Mouse (Mus musculus) CH12.LX (cell line): ENCODE data around the gene Pak1. TPM values are rescaled to one million over a fixed set of nuclear protein-coding genes. Genes with fewer than 3 reads are reported as not detected.

Experiments
- DNase-seq: peaks from one replicate; pipeline ENCODE4 v3.0.0-alpha.2; 2013; ENCODE audit errors: extremely low read depth
- H3K27ac ChIP-seq: 2 replicates; pipeline ENCODE4 v1.5.1; 2012; ENCODE audit warnings: low read depth, mild to moderate bottlenecking, control low read depth, moderate library complexity; ENCODE audit not compliant: insufficient read depth
- H3K27me3 ChIP-seq: replicated peaks from 2 replicates; pipeline ENCODE3; 2012; ENCODE audit warnings: inconsistent platforms
- H3K36me3 ChIP-seq, 2 experiments: replicated peaks in 1 of 2; 2 replicates each; pipeline versions ENCODE3 to v1.6.1; 2012; ENCODE audit warnings: inconsistent platforms in 1 of 2, low read length in 1 of 2, mild to moderate bottlenecking in 1 of 2, mixed read lengths in 1 of 2, moderate library complexity in 1 of 2; ENCODE audit not compliant: control insufficient read depth in 1 of 2, insufficient read depth in 1 of 2
- H3K4me1 ChIP-seq, 2 experiments: 2 replicates each; pipeline ENCODE4 v1.6.1; 2012; ENCODE audit warnings: inconsistent platforms in 1 of 2, moderate library complexity in 1 of 2; ENCODE audit not compliant: insufficient read depth in 2 of 2, control insufficient read depth in 1 of 2
- H3K4me2 ChIP-seq: 2 replicates; pipeline ENCODE4 v1.6.1; 2012; ENCODE audit warnings: low read depth, mild to moderate bottlenecking, control low read depth; ENCODE audit not compliant: poor library complexity, insufficient read depth, severe bottlenecking
- H3K4me3 ChIP-seq, 3 experiments: fragments of 150-350 bp in 1 of 3; sonication (generic) in 1 of 3; replicated peaks in 1 of 3; 2 replicates each; pipeline versions ENCODE3 to v1.5.1; 2011 to 2012; ENCODE audit warnings: low read depth in 2 of 3, low read length in 2 of 3, mild to moderate bottlenecking in 2 of 3, moderate library complexity in 2 of 3, control low read depth in 1 of 3, improper control_type of control experiment in 1 of 3, inconsistent platforms in 1 of 3, mixed read lengths in 1 of 3; ENCODE audit not compliant: poor library complexity in 1 of 3
- H3K79me2 ChIP-seq: replicated peaks from 2 replicates; pipeline ENCODE4 v1.6.1; 2012; ENCODE audit warnings: mild to moderate bottlenecking, moderate library complexity; ENCODE audit not compliant: control insufficient read depth, poor library complexity, insufficient read depth, severe bottlenecking; ENCODE audit errors: extremely low read depth
- H3K9ac ChIP-seq: 2 replicates; pipeline ENCODE4 v1.6.1; 2012; ENCODE audit warnings: low read depth, mild to moderate bottlenecking, control low read depth, moderate library complexity; ENCODE audit not compliant: insufficient read depth
- H3K9me3 ChIP-seq: replicated peaks from 2 replicates; pipeline ENCODE3; 2012; ENCODE audit warnings: low read length, inconsistent platforms, mixed read lengths
- CTCF ChIP-seq, 2 experiments: IDR thresholded peaks in 1 of 2; conservative IDR thresholded peaks in 1 of 2; 2 replicates each; pipeline ENCODE4 v1.5.1; 2011 to 2012; ENCODE audit warnings: low read depth in 2 of 2, low read length in 2 of 2, improper control_type of control experiment in 1 of 2, inconsistent platforms in 1 of 2, mild to moderate bottlenecking in 1 of 2, moderate library complexity in 1 of 2
- GABPA ChIP-seq: IDR thresholded peaks from 2 replicates; pipeline ENCODE4 v1.6.1; 2012; ENCODE audit warnings: low read depth, low read length, improper control_type of control experiment, inconsistent platforms; ENCODE audit not compliant: insufficient replicate concordance
- IRF4 ChIP-seq: IDR thresholded peaks from 2 replicates; pipeline ENCODE4 v1.6.1; 2014; ENCODE audit warnings: low read depth, mild to moderate bottlenecking, inconsistent platforms, low read length, improper control_type of control experiment
- JUN ChIP-seq: IDR thresholded peaks from 2 replicates; pipeline ENCODE4 v1.6.1; 2011; ENCODE audit warnings: low read depth, mild to moderate bottlenecking, low read length, improper control_type of control experiment, moderate library complexity; ENCODE audit not compliant: insufficient read depth
- JUND ChIP-seq: conservative IDR thresholded peaks from 2 replicates; pipeline ENCODE4 v1.6.1; 2011; ENCODE audit warnings: low read depth, low read length, improper control_type of control experiment
- MAX ChIP-seq: IDR thresholded peaks from 2 replicates; pipeline ENCODE4 v1.6.1; 2011; ENCODE audit warnings: low read length, improper control_type of control experiment
- MXI1 ChIP-seq: IDR thresholded peaks from 2 replicates; pipeline ENCODE4 v1.6.1; 2011; ENCODE audit warnings: mild to moderate bottlenecking, low read depth, low read length, improper control_type of control experiment
- NELFE ChIP-seq: IDR thresholded peaks from 2 replicates; pipeline ENCODE4 v1.6.1; 2011; ENCODE audit warnings: low read depth, low read length, improper control_type of control experiment
- NRF1 ChIP-seq: IDR thresholded peaks from 2 replicates; pipeline ENCODE4 v1.6.1; 2014; ENCODE audit warnings: low read depth, mild to moderate bottlenecking, inconsistent platforms, low read length, improper control_type of control experiment, moderate library complexity
- PAX5 ChIP-seq: IDR thresholded peaks from 2 replicates; pipeline ENCODE4 v1.6.1; 2012; ENCODE audit warnings: low read length, inconsistent platforms, mixed read lengths
- POLR2AphosphoS2 ChIP-seq: IDR thresholded peaks from 2 replicates; pipeline ENCODE4 v1.6.1; 2011; ENCODE audit warnings: low read depth, low read length, improper control_type of control experiment
- RAD21 ChIP-seq: IDR thresholded peaks from 2 replicates; pipeline ENCODE4 v1.6.1; 2011; ENCODE audit warnings: low read depth, mild to moderate bottlenecking, low read length, improper control_type of control experiment, moderate library complexity
- USF1 ChIP-seq: IDR thresholded peaks from 2 replicates; pipeline ENCODE4 v1.6.1; 2014; ENCODE audit warnings: low read depth, mild to moderate bottlenecking, inconsistent platforms, low read length, improper control_type of control experiment
- USF2 ChIP-seq: conservative IDR thresholded peaks from 2 replicates; pipeline ENCODE4 v1.6.1; 2011; ENCODE audit warnings: low read depth, low read length, improper control_type of control experiment
- ZC3H11A ChIP-seq: IDR thresholded peaks from 2 replicates; pipeline ENCODE4 v1.6.1; 2012; ENCODE audit warnings: low read depth, mild to moderate bottlenecking, inconsistent platforms, low read length, improper control_type of control experiment
- ZKSCAN1 ChIP-seq: IDR thresholded peaks from 2 replicates; pipeline ENCODE4 v1.6.1; 2012; ENCODE audit warnings: low read depth, inconsistent platforms, low read length, improper control_type of control experiment, borderline replicate concordance
- ZMIZ1 ChIP-seq: IDR thresholded peaks from 2 replicates; pipeline ENCODE4 v1.6.1; 2012; ENCODE audit warnings: low read depth, mild to moderate bottlenecking, inconsistent platforms, low read length, improper control_type of control experiment
- ZNF384 ChIP-seq: IDR thresholded peaks from 2 replicates; pipeline ENCODE4 v1.6.1; 2012; ENCODE audit warnings: low read depth, low read length, improper control_type of control experiment, inconsistent platforms
- dilution Hi-C: fragments of 300-500 bp; cut with MboI; formaldehyde crosslinking; loops from 2 replicates; pipeline ENCODE4 v1.14.3; 2020; ENCODE audit warnings: low sequenced_read_pairs; ENCODE audit not compliant: extremely low pct_unique_long_range_greater_than_20kb, extremely low pct_ligation_motif_present
- in situ Hi-C: fragments of 300-500 bp; cut with MboI; formaldehyde crosslinking; loops from 3 replicates; pipeline ENCODE4 v1.14.3; 2019; ENCODE audit warnings: low sequenced_read_pairs, low pct_ligation_motif_present, low pct_unique_long_range_greater_than_20kb, mixed read lengths
- polyA plus RNA-seq: library from polyadenylated mRNA; unstranded; fragments of >175 nt; gene quantifications from 2 replicates; pipeline ENCODE4 v1.2.1, GENCODE M21; 2012; ENCODE audit warnings: low read depth; ENCODE audit not compliant: insufficient read length
- total RNA-seq, 2 experiments: library from RNA; depleted of rRNA; stranded (reverse); fragments of 300-350 nt in 1 of 2; fragments of >200 nt in 1 of 2; gene quantifications; 2 replicates each; pipeline ENCODE4 v1.2.3; 2012 to 2014

Pak1 gene
- total RNA-seq (2012; rRNA removed): 0.92 and 0.93 TPM in 2 replicates
- 4.1 and 4.2 TPM in 2 replicates for total RNA-seq (2014; rRNA removed)
- 5.4 TPM in 2 replicates for polyA plus RNA-seq

DNA sequence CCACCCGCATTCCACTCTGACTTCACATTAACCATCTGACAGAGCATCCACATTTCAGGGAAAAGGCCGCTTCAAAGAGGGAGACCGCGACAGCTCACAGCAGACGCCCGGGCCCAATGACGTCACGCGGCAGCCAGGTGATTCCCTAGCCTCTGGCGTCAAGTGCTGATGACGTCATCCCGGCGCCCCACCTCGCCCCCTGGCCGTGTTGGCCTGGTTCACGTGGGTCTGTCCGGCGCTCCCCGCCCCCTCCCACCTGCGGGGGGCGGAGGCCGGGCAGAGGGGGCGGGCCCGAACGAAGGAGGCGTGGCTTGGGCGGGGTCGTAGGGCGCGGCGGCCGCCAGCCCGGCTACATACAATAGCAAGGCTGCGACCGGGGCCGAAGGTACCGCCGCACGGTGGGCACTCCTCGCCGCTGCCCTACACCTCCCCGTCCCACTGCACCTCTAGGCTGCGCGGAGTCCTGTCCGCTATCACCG, at the start of gene Pak1:
Gene Pak1 (plus strand): TSS at position 352 of the 479 bp plus-strand sequence.
- TF ChIP-seq PAX5: no peak
- no peak for TF ChIP-seq USF2
- TF ChIP-seq ZKSCAN1: no peak
- no peak for TF ChIP-seq GABPA
- no peak for TF ChIP-seq USF1
- TF ChIP-seq RAD21: no peak
- TF ChIP-seq MXI1: no peak
- TF ChIP-seq POLR2AphosphoS2: no peak
- TF ChIP-seq NRF1: no peak
- TF ChIP-seq ZNF384: no peak
- no peak for TF ChIP-seq CTCF (conservative IDR thresholded peaks at IDR 0.05 in 1 of 2, IDR thresholded peaks at IDR 0.05 in 1 of 2; ENCODE audit: low read depth in 2 of 2, low read length in 2 of 2)
- no peak for TF ChIP-seq ZMIZ1
- Histone ChIP-seq H3K9me3 (peaks cover 9% of the 10 kb centered on the region), H3K27me3 (peaks cover 28% of the 10 kb centered on the region), H3K79me2 (no peaks in the 10 kb centered on the region), H3K9ac (no peak within 1 kb of the TSS), H3K4me1 (no peaks in the 10 kb centered on the region), H3K27ac (no peak within 1 kb of the TSS), H3K4me3 (peak within 1 kb of the TSS in 1 of 3 experiments; percentile 60), H3K4me2 (peak within 1 kb of the TSS; percentile 70), H3K36me3 (no peaks in the 10 kb centered on the region)
- DNase-seq: no peak
- in situ Hi-C loops (no loop called here), dilution Hi-C loops (no loop called here)

DNA sequence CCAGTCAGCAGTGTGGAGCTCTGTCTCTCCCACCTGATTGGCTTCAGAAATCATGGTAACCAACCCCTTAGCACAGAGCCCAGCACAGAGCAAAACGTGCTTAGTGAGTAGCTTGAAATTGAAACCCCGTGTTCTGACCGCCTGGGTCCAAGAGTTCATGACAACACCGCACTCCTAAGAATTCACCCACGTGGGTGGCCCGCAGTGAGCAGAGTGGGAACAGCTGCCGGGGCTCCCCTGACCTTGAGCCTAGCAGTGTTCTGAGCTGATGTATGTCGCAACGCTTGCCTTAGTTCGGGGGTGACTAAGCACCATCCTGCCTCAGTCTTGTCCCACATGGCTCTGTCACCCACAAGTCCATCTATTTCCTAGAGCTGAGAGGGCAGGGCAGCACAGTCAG, 47.4 kb upstream of the Pak1 start:
- H3K36me3 ChIP-seq: no peaks in the 10 kb centered on the region
- H3K4me2 ChIP-seq: no peak overlapping the region
- no peaks in the 10 kb centered on the region for H3K9me3 ChIP-seq
- no peaks in the 10 kb centered on the region for H3K27me3 ChIP-seq
- H3K79me2 ChIP-seq: no peaks in the 10 kb centered on the region
- no peak overlapping the region for H3K9ac ChIP-seq
- DNase-seq: no peak
- no peak for TF ChIP-seq RAD21
- no peak for TF ChIP-seq JUN
- TF ChIP-seq NELFE: no peak
- TF ChIP-seq IRF4: no peak
- TF ChIP-seq CTCF (conservative IDR thresholded peaks at IDR 0.05 in 1 of 2, IDR thresholded peaks at IDR 0.05 in 1 of 2; ENCODE audit: low read depth in 2 of 2, low read length in 2 of 2): no peak
- no peak for TF ChIP-seq MAX
- TF ChIP-seq POLR2AphosphoS2: no peak
- TF ChIP-seq JUND: no peak
- no peak for TF ChIP-seq ZNF384
- TF ChIP-seq ZC3H11A: no peak
- dilution Hi-C loops: no loop called here
- H3K4me3 ChIP-seq: no peak overlapping the region
- no peak overlapping the region for H3K27ac ChIP-seq
- in situ Hi-C loops: no loop called here
- peaks cover 4 to 7% of the 10 kb centered on the region in 2 experiments for H3K4me1 ChIP-seq
